Mouse (Mus musculus): ENCODE results near the gene Foxj2. TPM values are rescaled to one million over a fixed set of nuclear protein-coding genes. Genes with fewer than 3 reads are reported as not detected.

Foxj2 gene
- polyA plus RNA-seq, 1 experiment from 2014 or later: 1.5 TPM

Small RNAs within 50 kb of the gene (microRNA-seq; reads per million reads assigned to microRNA genes)
- not detected for gene Mir7231

Other genes starting within 250 kb of the Foxj2 start
- 5.7 and 6.2 TPM in 2 replicates for gene Apobec1, start 217.5 kb upstream of the Foxj2 start, polyA plus RNA-seq (2015; fragmentation: Nextera tagmentation; extraction: Ambion mirVana)
- 0.97 and 0.98 TPM in 2 replicates for gene Gdf3, start 209.8 kb upstream of the Foxj2 start, polyA plus RNA-seq (2015; fragmentation: Nextera tagmentation; extraction: Ambion mirVana)
- gene Dppa3, start 193.5 kb upstream of the Foxj2 start, polyA plus RNA-seq (2015; fragmentation: Nextera tagmentation; extraction: Ambion mirVana): not detected in 2 replicates
- not detected in 2 replicates for gene Nanog, start 112.4 kb upstream of the Foxj2 start, polyA plus RNA-seq (2015; fragmentation: Nextera tagmentation; extraction: Ambion mirVana)
- gene Slc2a3, start 18.3 kb upstream of the Foxj2 start, polyA plus RNA-seq (2015; fragmentation: Nextera tagmentation; extraction: Ambion mirVana): 12.2 and 13.0 TPM in 2 replicates
- gene C3ar1, start 36.2 kb downstream of the Foxj2 start, polyA plus RNA-seq (2015; fragmentation: Nextera tagmentation; extraction: Ambion mirVana): 0.99 and 1.1 TPM in 2 replicates
- gene Necap1, start 54.6 kb downstream of the Foxj2 start, polyA plus RNA-seq (2015; fragmentation: Nextera tagmentation; extraction: Ambion mirVana): 26.0 and 27.6 TPM in 2 replicates
- 6.4 and 6.5 TPM in 2 replicates for gene Clec4a1, start 101.9 kb downstream of the Foxj2 start, polyA plus RNA-seq (2015; fragmentation: Nextera tagmentation; extraction: Ambion mirVana)
- 6.5 and 6.9 TPM in 2 replicates for gene Clec4a3, start 132.6 kb downstream of the Foxj2 start, polyA plus RNA-seq (2015; fragmentation: Nextera tagmentation; extraction: Ambion mirVana)
- gene Clec4a4, start 170.5 kb downstream of the Foxj2 start, polyA plus RNA-seq (2015; fragmentation: Nextera tagmentation; extraction: Ambion mirVana): not detected in 2 replicates
- gene Clec4b1, start 230.0 kb downstream of the Foxj2 start, polyA plus RNA-seq (2015; fragmentation: Nextera tagmentation; extraction: Ambion mirVana): 0.35 TPM in 1 of 2 replicates, not detected in the other